Comparison of ENCODE assay signal across 12 mouse cellular contexts in genomic region chr13:113949708-113950107, GRCm38 (mm10).
A peak's percentile ranks its signal among the peaks of the same experiment; 100 is the strongest.
DNase-seq lines count a peak whose midpoint lies in the region; ATAC-seq and TF ChIP-seq lines count a peak whose summit lies in the region.
"Had no signal": no experiment of that assay in that cellular context is flagged by ENCODE, and none has a peak within 500 bp of the region (broad histone marks: within the 10 kb centered on the region; RNA-seq: fewer than 3 reads in every experiment).

No protein-coding gene starts in this region.

- peaks cover 15% of the 10 kb centered on the region for H3K4me1 ChIP-seq in forebrain, embryonic 10.5 days
- H3K4me1 ChIP-seq in forebrain, postnatal 0 days (ENCODE audit: insufficient read depth) = no peaks in the 10 kb centered on the region

- no peak overlapping the region for H3K4me2 ChIP-seq in forebrain, postnatal 0 days (ENCODE audit: low read depth)
- H3K4me2 ChIP-seq: neural tube, embryonic 12.5 days had no signal

- 71% methylated on average over 5 of the region's 5 CpGs for WGBS in forebrain, embryonic 10.5 days
- WGBS in forebrain, postnatal 0 days = 68% methylated on average over 5 of the region's 5 CpGs

- no peak overlapping the region for H3K9ac ChIP-seq in forebrain, postnatal 0 days
- H3K9ac ChIP-seq: neural tube, embryonic 12.5 days had no signal

- H3K36me3 ChIP-seq in forebrain, embryonic 10.5 days (replicated peaks) = no peaks in the 10 kb centered on the region
- no peaks in the 10 kb centered on the region for H3K36me3 ChIP-seq in forebrain, postnatal 0 days (ENCODE audit: insufficient read depth)
- H3K36me3 ChIP-seq: neural tube, embryonic 12.5 days had no signal

- DNase-seq in forebrain, embryonic 10.5 days (ENCODE audit: extremely low spot score, low spot score) = no peak
- DNase-seq in forebrain, postnatal 0 days = no peak
- DNase-seq in adrenal gland, adult 18-20 months (ENCODE audit: low spot score in 2 of 2) = peak; percentile 8 to 41
- DNase-seq in heart, adult 8-10 months (ENCODE audit: low spot score) = peak; percentile 73
- peak; percentile 78 for DNase-seq in kidney, postnatal 10 days
- DNase-seq in frontal cortex, postnatal 36 days (ENCODE audit: low spot score in 2 of 2) = no peak
- DNase-seq in urinary bladder, postnatal 4 days (ENCODE audit: low spot score in 2 of 2) = no peak
- DNase-seq in neural tube, embryonic 10.5 days (ENCODE audit: extremely low spot score, low spot score) = no peak
- DNase-seq: cerebellum, postnatal 14 days; lung, adult 2 months had no signal

- TF ChIP-seq CTCF in forebrain, postnatal 0 days (IDR thresholded peaks at IDR 0.05; ENCODE audit: low read depth) = no peak

- H3K9me3 ChIP-seq in forebrain, embryonic 10.5 days = no peaks in the 10 kb centered on the region
- no peaks in the 10 kb centered on the region for H3K9me3 ChIP-seq in forebrain, postnatal 0 days (ENCODE audit: low read length)
- H3K9me3 ChIP-seq: neural tube, embryonic 12.5 days had no signal

- H3K4me3 ChIP-seq in forebrain, embryonic 10.5 days = no peak overlapping the region
- no peak overlapping the region for H3K4me3 ChIP-seq in forebrain, postnatal 0 days (ENCODE audit: low read depth, low read length)
- H3K4me3 ChIP-seq: neural tube, embryonic 12.5 days had no signal

- no peaks in the 10 kb centered on the region for H3K27me3 ChIP-seq in forebrain, embryonic 10.5 days (ENCODE audit: poor library complexity, severe bottlenecking)
- no peaks in the 10 kb centered on the region for H3K27me3 ChIP-seq in forebrain, postnatal 0 days (ENCODE audit: insufficient read depth, low read length)
- H3K27me3 ChIP-seq: neural tube, embryonic 12.5 days had no signal

- H3K27ac ChIP-seq in forebrain, embryonic 10.5 days = 0 out of 2 replicates have a peak overlapping the region, but pooled peaks have one; percentile 17
- no peak overlapping the region for H3K27ac ChIP-seq in forebrain, postnatal 0 days (ENCODE audit: low read depth, low read length)
- H3K27ac ChIP-seq: neural tube, embryonic 12.5 days had no signal

- no peak for ATAC-seq in forebrain, postnatal 0 days
- ATAC-seq: forebrain, embryonic 14.5 days had no signal

Comparison
In these comparisons a context has a peak if more than half of its experiments do, and no peak if none do; other contexts are left out.
1. DNase-seq: peak in adrenal gland, adult 18-20 months (2 of 2), heart, adult 8-10 months (single experiment) and kidney, postnatal 10 days (single experiment); none in forebrain, embryonic 10.5 days (single experiment), forebrain, postnatal 0 days (single experiment), frontal cortex, postnatal 36 days (0 of 2), urinary bladder, postnatal 4 days (0 of 2) and neural tube, embryonic 10.5 days (single experiment).